Mouse (Mus musculus) adrenal gland (tissue): ENCODE results near the gene Plscr3.

Experiments
- intact Hi-C: fragments of 180-260 bp; cut with DNase I; formaldehyde crosslinking; loops from one replicate; pipeline ENCODE4 v1.15.1; 2025
- long read RNA-seq, 2 experiments: library from polyadenylated mRNA; unstranded; transcript quantifications; one replicate each; pipeline ENCODE4 v2.0.0; 2020; ENCODE audit warnings: borderline replicate concordance in 1 of 2; ENCODE audit not compliant: insufficient replicate concordance in 1 of 2

The Plscr3 gene
- long read RNA-seq, experiment 1, transcript Plscr3-203 (8 exons, 2,785 nt) = major isoform, 7 of 20 reads
- long read RNA-seq, experiment 1, partial matches to known transcripts = 1 of 20 reads
- long read RNA-seq, experiment 1, other reads (novel, unspliced or antisense) = 8 of 20 reads
- long read RNA-seq, experiment 2, transcript Plscr3-203 (8 exons, 2,785 nt) = major isoform, 6 of 16 reads
- long read RNA-seq, experiment 2, partial matches to known transcripts = 1 of 16 reads
- long read RNA-seq, experiment 2, other reads (novel, unspliced or antisense) = 5 of 16 reads

DNA sequence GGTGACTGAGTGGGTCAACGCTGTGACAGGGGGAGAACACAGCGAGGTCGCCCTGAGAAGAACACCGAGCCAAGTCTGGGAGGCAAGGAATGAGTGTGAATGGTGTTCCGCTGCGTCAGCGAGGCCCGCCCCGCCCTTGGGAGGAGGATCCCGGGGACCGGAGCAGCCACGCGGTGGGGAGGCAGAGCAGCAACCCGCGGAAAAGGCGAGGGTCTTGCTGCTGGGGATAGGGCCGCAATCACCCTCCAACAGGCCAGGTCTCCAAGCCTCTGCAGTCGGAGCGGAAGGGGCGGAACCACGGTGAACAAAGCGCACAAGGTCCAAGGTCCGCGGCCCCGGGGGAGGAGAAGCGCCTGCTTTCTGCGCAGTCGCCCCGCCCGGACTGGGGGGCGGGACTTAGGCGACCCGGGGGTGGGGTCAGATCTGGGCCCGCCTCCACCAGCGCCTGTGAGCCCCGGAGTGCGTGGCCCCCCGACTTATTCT is at the start of gene Plscr3:
TSS of gene Plscr3 (plus strand) at position 179 of the 483 bp plus-strand sequence.
- intact Hi-C loops = no loop called here

DNA sequence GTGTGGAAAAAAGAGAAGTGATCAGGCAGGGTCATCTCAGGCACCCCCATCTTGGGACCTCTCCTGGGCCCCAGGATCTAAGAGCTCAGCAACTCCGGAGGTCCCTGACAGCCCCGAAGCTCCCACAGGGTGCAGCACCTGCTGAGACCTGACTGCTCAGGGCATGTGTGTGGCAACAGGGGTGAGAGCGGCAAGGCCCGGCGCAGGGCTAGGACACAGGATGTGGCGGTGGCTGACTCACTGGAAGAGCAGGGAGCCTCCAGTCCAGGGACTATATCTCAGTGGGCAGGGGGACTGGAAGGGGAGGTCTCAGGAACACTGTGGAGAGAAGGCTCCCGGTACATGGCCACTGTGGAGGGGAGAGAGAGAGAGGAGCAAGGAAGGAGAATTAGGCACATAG is 48.3 kb upstream of the Plscr3 start:
- intact Hi-C loops = no loop called here

DNA sequence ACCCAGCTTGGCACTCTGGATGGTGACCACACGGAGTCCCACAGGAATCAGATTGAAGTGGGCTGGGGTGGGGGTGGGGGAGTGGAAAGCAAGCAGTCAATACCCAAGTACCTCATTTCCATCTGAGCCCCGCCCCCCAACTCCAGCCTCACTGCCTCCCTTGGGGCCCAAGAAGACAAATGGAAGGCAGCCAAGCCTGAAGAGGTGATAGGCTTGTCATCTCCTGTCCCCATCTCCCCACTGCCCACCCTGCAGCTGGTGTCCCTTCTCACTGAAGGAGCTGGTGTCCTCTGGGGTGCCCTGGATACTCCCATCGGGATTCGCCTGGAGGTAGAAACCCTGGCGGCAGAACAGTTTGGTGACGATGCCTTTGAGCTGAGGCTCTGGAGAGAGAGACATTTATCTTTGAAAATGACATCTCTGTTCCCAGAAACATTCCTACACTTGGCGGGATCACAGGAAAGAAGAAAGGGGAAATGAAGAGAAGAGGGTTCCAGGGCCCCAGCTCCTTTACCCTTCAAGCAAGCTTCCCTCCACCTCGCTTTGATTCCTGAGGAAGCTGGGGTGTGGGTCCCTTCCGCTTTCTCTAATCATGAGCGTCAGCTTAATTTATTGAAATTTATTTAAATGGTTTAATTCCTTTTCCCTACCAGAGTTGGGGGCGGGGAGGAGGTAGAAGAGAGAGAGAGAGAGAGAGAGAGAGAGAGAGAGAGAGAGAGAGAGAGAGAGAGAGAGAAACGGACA is 46.6 kb upstream of the Plscr3 start:
- intact Hi-C loops = loop anchor here (5.0 kb wide), 2 partner anchors 32 to 38 kb away; partner anchors contain the start of genes Nlgn2, Tmem256 and Zbtb4

DNA sequence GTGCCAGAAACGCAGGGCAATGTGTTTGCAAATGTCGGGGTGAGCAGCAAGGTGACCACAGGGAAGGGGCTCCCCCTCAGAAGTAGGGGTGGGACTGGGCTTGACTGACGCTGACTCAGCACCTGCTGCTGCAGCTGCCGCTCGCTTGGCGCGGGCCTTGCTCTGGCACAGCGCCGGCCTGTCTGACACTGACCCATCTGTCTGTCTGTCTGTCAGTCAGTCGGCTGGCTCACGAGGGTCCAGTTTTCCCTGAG is 46.1 kb upstream of the Plscr3 start:
- intact Hi-C loops = loop anchor here (5.0 kb wide), 2 partner anchors 33 to 37 kb away; partner anchors contain the start of genes Nlgn2, Tmem256 and Zbtb4

DNA sequence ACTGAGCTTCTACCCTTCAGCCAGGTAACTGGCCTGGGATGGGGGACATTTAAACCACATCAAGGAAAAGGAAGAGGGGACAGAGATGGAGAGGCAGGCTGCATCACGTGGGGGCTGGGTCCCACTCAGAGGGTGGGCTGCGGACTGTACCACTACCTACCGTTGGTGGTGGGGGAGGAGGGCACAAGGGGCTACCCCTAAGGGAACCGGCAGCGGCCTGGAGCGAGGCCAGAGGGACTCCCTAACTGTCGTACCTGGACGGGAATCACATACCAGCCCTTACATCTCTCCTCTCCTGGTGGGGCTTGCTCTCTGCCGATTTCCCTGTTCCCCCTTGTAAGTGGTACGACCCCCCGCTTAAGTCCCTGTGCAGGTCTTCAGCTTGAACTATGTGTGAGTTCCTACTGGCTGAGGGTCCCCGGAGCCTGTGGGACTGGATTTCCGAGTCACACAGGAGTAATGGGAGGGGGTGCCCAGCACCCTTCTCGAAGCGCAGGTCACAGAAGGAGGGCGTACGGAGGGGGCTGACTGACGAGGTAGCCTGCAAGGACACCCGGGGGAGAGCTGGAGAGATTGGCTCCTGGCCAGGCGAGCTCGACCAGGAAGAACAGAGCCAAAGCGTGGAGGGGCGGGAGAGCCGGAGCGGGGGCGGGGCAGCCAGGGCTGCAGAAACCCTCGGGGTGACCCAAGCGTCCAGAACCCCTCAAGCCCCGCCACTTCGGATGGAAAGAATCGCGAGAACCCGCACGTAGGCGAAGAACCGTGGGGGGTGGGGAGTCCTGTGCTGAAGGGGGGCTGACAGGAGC is 45.6 kb upstream of the Plscr3 start:
- intact Hi-C loops = loop anchor here (5.0 kb wide), 2 partner anchors 33 to 37 kb away; partner anchors contain the start of genes Nlgn2, Tmem256 and Zbtb4

DNA sequence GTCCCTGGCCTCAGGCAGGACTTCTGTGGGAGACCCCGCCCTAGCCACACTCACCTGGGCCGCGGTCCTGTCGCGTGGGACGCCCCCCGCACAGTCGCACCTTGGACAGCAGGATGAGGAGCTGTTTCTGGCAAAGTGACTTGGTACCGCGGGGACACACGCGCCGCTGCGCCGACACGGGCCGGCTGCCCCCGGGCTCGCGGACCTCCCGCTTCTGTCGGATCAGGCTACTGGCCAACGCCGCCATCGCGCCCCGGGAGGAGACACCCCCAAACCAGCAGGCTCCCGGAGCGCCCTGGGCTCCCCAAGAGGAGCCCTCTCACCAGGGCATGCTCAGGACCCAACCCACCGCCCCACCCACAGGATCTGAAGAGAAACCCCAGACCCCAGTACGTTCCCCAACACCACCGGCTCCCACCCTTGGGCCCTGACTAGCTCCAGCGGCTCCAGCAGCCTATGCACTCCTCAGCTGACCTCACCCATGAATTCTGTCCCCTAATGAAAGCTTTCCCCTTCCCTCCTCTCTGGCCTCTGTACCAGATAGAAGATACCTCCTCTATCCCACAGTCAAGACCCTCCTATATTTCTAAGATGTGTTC is 44.7 kb upstream of the Plscr3 start, which contains the start of gene Fgf11:
TSS of gene Fgf11 (minus strand) at position 479 of the 599 bp plus-strand sequence.
- intact Hi-C loops = loop anchor here (5.0 kb wide), 2 partner anchors 34 to 36 kb away; partner anchors contain the start of genes Nlgn2, Tmem256 and Zbtb4

DNA sequence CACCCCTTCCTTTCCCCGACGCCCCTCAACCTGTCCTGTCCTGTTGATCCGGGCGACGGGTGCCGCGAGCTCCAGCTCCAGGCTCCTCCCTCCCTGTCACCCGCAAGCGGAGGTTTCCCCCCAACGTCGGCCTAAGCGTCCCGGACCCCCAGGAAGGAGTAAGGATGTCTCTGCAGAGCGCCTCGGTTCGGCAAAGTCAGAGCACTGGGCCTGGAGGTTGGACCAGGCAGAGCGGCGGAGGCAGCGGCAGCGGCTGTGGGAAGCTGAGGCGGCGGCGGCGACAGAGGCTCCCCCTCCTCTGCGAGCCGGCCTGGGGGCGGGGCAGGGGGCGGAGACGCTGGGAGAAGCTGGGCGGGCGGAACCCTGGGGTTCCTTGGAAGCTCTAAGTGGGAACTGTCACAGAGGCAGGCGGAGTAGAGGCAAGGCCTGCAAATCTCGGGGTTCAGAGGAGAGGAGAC is 43.5 kb upstream of the Plscr3 start:
- intact Hi-C loops = loop anchor here (5.0 kb wide), 2 partner anchors 35 kb away; partner anchors contain the start of genes Nlgn2, Tmem256 and Zbtb4

DNA sequence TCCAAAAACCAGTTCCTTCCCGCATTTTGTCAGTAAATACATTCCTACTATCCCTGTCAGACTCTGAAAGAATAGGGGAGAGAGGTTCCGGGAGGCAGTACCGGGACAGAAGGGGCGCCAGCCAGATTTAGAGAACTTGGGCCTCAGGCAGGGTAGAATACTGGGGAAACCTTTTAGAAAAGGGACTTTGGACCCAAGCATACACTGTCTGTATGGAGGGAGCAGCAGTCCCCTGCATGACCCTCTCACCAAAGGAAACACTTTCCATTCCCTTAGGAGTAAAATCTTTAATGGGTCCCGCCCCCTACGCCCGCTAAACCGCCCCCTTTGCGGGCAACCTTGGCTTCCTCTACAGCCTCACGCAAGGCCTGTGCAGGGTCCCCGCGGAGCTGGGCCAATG is 42.8 kb upstream of the Plscr3 start:
- intact Hi-C loops = loop anchor here (5.0 kb wide), 2 partner anchors 34 to 36 kb away; partner anchors contain the start of genes Nlgn2, Tmem256 and Zbtb4

DNA sequence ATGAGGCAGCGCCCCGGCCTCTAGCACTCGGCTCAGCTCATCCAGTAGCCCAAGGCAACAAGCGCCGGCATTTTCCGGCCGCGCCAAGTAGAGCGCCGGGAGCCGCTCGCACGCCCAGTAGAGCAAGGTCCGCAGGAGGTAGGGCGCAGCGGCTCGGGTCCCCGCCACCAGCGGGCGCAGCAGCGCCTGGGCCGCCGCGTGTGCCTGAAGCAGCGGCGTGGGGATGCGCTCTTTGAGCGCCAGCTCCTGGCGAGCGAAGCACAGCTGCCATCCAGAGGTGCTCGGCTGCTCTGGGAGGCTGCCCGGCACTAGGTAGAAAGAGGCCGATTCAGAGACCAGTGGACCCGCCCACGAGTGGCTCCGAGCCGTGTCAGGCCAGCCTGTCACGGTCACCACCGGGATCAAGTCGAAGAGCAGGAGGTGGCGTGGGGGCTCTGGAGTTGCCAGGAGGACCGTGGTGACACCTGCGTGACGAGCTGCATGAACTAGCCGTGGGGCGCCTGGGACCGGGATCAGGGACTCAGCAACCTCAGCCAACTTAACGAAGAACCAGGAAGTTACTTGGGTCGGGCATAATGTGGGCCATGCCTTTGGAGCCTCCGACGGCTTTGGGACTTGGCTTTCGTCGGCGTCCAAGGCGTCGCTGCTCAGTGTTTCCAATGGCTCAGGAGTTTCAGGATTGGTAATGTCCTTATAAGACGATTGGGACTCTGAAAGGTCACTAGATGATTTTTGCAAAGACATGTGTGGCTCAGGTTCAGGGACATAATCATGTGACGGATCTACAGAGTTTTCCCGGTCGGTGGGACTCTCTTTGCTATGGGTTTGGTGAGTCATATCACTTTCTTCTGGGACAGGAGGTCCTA is 42.2 kb upstream of the Plscr3 start:
- intact Hi-C loops = loop anchor here (5.0 kb wide), 2 partner anchors 33 to 37 kb away; partner anchors contain the start of genes Nlgn2, Tmem256 and Zbtb4

DNA sequence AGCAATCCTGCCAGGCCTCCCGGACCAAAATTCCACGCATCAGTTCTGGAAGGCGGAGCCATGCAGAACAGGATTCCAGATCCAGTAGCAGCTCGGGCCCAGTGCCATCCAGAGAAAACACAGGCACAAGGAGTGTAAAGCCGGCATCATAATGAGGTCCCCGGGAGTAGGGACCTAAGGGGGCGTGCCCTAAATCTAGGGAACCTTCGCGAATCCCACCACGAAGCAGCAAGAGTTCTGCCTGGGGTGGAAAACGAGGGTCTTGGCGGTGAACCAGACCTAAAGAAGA is 41.6 kb upstream of the Plscr3 start:
- intact Hi-C loops = loop anchor here (5.0 kb wide), 2 partner anchors 33 to 37 kb away; partner anchors contain the start of genes Nlgn2, Tmem256 and Zbtb4

DNA sequence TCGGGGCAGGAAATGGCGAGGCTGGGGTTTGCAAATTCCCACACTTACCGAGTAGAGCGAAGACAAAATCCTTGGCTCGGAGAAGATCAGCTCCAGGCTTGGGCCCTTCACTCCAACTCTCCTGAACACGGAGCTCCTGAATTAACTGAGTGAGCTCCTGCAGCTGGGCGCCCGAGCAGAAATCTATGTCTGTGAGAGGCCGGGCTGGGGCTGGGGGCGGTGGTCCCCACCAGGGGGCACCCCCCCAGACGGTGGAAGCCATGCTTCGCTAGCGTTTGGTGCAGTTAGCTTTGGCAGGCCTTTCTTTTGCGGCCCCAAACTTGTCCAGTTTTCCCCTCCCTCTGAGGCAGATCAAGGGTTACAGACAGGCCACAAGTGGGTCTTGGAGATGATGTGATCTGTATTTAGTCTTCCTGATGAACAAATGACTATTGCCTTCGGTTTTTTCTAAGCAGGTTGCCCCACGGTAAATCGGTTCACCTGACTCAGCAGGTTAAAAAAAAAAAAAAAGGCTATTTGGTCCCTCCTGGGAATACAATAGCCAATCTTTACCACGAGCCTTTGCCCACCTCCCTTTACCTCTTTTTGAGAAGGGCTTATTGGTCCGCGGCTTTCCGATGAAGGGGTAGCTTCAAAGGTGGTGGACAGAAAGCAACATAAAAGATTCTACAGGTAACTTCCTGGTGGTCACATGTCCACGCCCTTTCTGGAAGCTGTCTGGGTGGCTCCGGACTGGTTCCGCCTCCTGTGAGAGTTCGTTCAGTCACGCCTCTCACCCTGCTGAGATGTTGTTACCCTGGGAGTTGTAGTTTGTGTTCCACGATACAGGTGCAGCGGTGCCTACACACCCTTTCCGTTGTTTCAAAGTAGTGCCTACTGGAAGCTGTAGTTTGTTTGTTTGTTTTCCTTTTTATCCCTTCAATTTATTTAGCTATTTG is 40.9 kb upstream of the Plscr3 start, which contains the start of gene Tmem102:
TSS of gene Tmem102 (minus strand) at position 653 of the 938 bp plus-strand sequence.
- intact Hi-C loops = loop anchor here (5.0 kb wide), 3 partner anchors 32 to 72 kb away; partner anchors contain the start of genes Nlgn2, Tmem256, Tmem95 and Zbtb4

DNA sequence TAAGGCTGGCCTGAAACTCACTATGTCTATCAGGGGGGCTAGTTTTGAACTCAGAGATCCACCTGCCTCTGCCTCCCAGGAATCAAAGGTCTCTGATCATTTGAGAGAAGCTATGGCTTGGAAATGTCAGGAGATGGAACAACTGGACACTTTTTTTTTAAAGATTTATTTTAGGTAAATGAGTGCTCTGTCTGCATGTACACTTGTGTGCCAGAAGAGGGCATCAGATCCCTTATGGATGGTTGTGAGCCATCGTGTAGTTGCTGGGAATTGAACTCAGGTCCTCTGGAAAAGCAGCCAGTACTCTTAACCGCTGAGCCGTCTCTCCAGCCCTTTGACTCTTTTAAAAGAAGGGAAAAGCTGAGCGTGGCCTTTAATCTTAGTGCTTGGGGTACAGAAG is 39.8 kb upstream of the Plscr3 start:
- intact Hi-C loops = loop anchor here (5.0 kb wide), 1 partner anchor 71 kb away; the partner anchor contains the start of gene Tmem95

DNA sequence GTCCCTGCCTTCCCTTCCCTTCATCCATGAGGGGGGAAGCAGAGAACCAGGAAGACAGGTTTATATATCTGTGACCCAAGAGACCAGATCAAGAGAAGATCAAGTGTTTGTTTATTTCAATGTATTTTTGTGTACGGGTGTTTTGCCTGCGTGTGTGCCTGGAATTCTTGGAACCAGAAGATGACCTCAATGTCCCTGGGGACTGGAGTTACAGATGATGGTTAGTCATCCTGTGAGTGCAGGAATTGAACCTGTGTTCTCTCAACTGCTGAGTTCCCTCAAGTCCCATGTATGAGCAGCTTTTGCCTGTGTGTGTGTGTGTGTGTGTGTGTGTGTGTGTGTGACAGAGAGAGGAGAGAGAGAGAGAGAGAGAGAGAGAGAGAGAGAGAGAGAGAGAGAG is 38.5 kb upstream of the Plscr3 start:
- intact Hi-C loops = loop anchor here (5.0 kb wide), 1 partner anchor 70 kb away; the partner anchor contains the start of gene Tmem95

DNA sequence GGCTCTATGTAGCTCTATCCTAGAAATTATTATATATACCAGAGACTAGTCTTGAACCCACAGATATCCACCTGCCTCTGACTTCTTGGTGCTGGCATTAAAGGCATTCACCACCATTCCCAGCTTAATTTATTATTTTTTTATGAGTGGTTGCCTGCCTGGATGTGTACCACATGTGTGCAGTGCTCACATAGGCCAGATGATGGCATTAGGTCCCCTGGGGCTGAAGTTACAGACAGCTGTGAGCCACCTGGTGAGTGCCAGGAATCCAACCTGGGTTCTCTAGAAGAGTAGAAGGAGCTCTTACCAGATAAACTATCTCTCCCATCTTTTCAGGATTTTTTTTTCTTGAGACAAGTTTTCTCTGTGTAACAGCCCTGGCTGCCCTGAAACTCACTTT is 35.9 kb upstream of the Plscr3 start:
- intact Hi-C loops = no loop called here

DNA sequence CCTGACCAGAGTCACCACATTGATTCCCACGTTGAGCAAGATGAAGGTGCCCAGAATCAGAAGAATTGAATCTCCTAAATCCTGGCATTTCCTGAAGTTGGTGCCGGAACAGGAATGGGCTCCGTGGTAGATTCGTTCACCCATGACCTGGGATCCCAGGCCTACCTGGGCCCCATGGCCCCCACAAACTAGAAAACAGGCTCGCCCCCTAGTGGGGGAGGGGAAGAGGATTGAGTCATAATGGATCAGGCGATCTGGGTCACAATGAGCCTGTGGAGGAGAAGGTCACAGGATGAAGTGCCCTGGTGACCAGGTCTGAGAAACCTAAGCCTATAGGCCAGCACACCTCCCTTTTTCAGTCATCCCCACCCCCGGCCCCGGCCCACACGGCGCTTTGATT is 31.0 kb upstream of the Plscr3 start, which contains the start of gene Gm39566:
TSS of gene Gm39566 (minus strand) at position 144 of the 400 bp plus-strand sequence.
- intact Hi-C loops = no loop called here

DNA sequence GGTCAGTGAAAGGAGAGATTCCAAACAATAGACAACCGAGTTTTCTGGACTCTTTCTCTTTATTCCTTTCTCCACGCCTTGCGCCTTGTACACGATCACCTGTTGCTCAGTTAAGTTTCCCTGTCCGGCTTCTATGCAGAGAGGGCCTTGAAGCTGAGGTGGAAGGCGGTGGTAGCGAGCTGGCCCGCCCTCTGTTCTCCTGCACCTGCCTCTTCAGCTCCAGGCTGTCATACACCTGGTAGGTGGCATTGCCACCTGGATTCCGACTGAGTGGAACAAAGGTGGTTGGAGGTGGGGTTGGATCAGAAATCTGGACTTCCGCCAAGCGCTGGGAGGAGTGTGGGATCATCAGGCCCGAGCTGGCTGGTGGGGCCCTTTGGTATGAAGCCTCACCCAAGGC is 29.7 kb upstream of the Plscr3 start:
- intact Hi-C loops = no loop called here

DNA sequence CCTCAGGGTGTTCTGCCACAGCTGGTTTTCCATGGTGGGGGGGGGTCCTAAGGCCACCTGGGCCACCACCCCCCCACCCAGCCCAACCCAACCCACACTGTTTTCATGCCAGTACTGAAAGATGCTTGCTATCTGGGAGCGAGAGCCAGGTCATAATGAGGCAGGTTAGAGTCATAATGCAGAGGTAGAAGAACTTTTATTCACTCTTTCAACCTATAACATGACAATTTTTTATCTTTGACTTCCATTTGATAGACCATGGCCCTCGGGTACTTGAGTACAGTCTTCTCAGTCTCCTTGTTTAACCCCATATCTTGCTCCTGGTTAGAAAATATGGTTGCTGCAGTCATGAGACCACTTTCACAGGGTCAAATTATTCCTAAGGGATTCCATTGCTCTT is 27.8 kb upstream of the Plscr3 start, which contains the start of gene Spem2:
TSS of gene Spem2 (minus strand) at position 101 of the 400 bp plus-strand sequence.
- intact Hi-C loops = no loop called here

DNA sequence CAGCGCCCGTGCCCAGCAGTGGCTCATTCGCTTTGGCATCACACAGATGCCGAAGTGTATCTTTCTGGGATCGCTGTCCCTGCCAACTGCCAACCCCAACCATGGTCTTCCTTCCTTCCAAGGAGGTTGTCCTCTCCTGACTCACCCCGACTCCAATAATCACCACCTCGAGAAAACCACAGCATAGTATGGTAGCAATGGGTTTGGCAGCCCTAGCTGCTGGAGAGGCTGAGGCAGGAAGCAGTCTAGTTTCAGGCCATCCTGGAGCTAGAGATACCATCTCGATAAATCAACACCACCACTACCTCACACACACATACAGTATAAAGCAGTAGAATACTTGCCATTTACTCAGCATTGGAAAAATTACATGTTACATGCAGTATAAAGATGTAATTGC is 27.3 kb upstream of the Plscr3 start:
- intact Hi-C loops = no loop called here
